Mouse (Mus musculus) ES-Bruce4 (cell line): Measurements from ENCODE around the gene Tssk4.

Experiments
- CTCF ChIP-seq: IDR thresholded peaks from one replicate; pipeline ENCODE4 v1.8.1; 2011; ENCODE audit warnings: low read depth, low read length
- EP300 ChIP-seq: IDR thresholded peaks from 2 replicates; pipeline ENCODE4 v1.6.1; 2011; ENCODE audit warnings: low read depth, low read length; ENCODE audit not compliant: insufficient read depth
- POLR2A ChIP-seq: IDR thresholded peaks from one replicate; pipeline ENCODE4 v1.8.1; 2011; ENCODE audit warnings: low read length; ENCODE audit not compliant: insufficient read depth

GRCm38 (mm10) chr14:55641291-55641690 lies 8.7 kb upstream of the Tssk4 start:
- TF ChIP-seq CTCF, result no peak
- TF ChIP-seq POLR2A, result no peak
- no peak for TF ChIP-seq EP300
